Mouse (Mus musculus) mesoderm, embryonic 11.5 days (tissue): ENCODE measurements around the gene Acsm1.
A peak's percentile ranks its signal among the peaks of the same experiment; 100 is the strongest.

Source experiments
- DNase-seq: peaks from one replicate; pipeline ENCODE4 v3.0.0-alpha.2; 2012; ENCODE audit warnings: low read depth, low spot score

The Acsm1 gene

GRCm38 (mm10) chr7:119670925-119671324 is 64.1 kb downstream of the Acsm1 start:
- no peak for DNase-seq

GRCm38 (mm10) chr7:119673465-119673864 is 66.6 kb downstream of the Acsm1 start:
- DNase-seq = peak; percentile 75

- DNase-seq = no peak
Observed at GRCm38 (mm10) chr7:119680107-119680506, 73.3 kb downstream of the Acsm1 start.

GRCm38 (mm10) chr7:119682699-119683098 is 75.9 kb downstream of the Acsm1 start:
- DNase-seq = no peak

- no peak for DNase-seq
Observed at GRCm38 (mm10) chr7:119689726-119690125, 82.9 kb downstream of the Acsm1 start, which contains the start of gene Acsm4. Gene Acsm4 (plus strand): TSS chr7:119690026.

GRCm38 (mm10) chr7:119692302-119692701 is 85.5 kb downstream of the Acsm1 start:
- no peak for DNase-seq

GRCm38 (mm10) chr7:119694926-119695325 is 88.1 kb downstream of the Acsm1 start:
- no peak for DNase-seq
